Mouse (Mus musculus): ENCODE measurements around the gene Atp7b.

- TF ChIP-seq CTCF (IDR thresholded peaks at IDR 0.05; ENCODE audit: insufficient read depth, low read length) (no peak), POLR2A (IDR thresholded peaks at IDR 0.05; ENCODE audit: borderline replicate concordance, extremely low read depth, low read depth, low read length) (no peak)
Observed at GRCm38 (mm10) chr8:22055492-22055877, 4.6 kb downstream of the Atp7b start.

Measured in lung, adult 2 months (tissue).